ENCODE assay signal across 17 mouse cellular contexts in genomic region chr8:105011136-105011535, GRCm38 (mm10). TPM values are rescaled to one million over a fixed set of nuclear protein-coding genes. Genes with fewer than 3 reads are reported as not detected.
DNase-seq lines count a peak whose midpoint lies in the region; ATAC-seq and TF ChIP-seq lines count a peak whose summit lies in the region.
"Had no signal": no experiment of that assay in that cellular context is flagged by ENCODE, and none has a peak within 500 bp of the region (broad histone marks: within the 10 kb centered on the region; RNA-seq: fewer than 3 reads in every experiment).

No protein-coding gene starts in this region.

- TF ChIP-seq CTCF in kidney, adult 2 months (conservative IDR thresholded peaks at IDR 0.05; ENCODE audit: insufficient read depth, insufficient read length, low read depth, low read length) = peak; percentile 40
- peak; percentile 44 to 66 (median 52); a peak in 5 of 6 replicates for TF ChIP-seq CTCF in MEL (IDR thresholded peaks at IDR 0.05 in 2 of 3, conservative IDR thresholded peaks at IDR 0.05 in 1 of 3; ENCODE audit: control insufficient read depth in 1 of 3, insufficient read depth in 1 of 3, low read depth in 2 of 3, low read length in 3 of 3, poor library complexity in 1 of 3, severe bottlenecking in 1 of 3)

- H3K4me3 ChIP-seq in kidney, adult 2 months (ENCODE audit: insufficient read depth, low read depth, low read length) = no peak overlapping the region
- no peak overlapping the region for H3K4me3 ChIP-seq in kidney, embryonic 16.5 days (ENCODE audit: low read length)
- no peak overlapping the region for H3K4me3 ChIP-seq in MEL (ENCODE audit: control insufficient read depth in 1 of 2, insufficient read depth in 1 of 2, low read depth in 2 of 2, low read length in 2 of 2)
- H3K4me3 ChIP-seq: embryonic facial prominence, embryonic 10.5 days; forebrain, embryonic 13.5 days; limb, embryonic 12.5 days had no signal

- no peak overlapping the region for H3K9ac ChIP-seq in kidney, embryonic 16.5 days (replicated peaks; ENCODE audit: low read length)
- H3K9ac ChIP-seq in MEL (ENCODE audit: control insufficient read depth, low read depth, low read length, poor library complexity, severe bottlenecking) = no peak overlapping the region
- H3K9ac ChIP-seq: forebrain, embryonic 13.5 days; limb, embryonic 12.5 days had no signal

- H3K9me3 ChIP-seq in kidney, embryonic 16.5 days (ENCODE audit: low read length) = peaks cover 7% of the 10 kb centered on the region; the same call in 1 of the 2 replicates
- H3K9me3 ChIP-seq in MEL (replicated peaks; ENCODE audit: insufficient read depth, low read length) = no peaks in the 10 kb centered on the region
- H3K9me3 ChIP-seq: forebrain, embryonic 13.5 days had no signal

- no peak for ATAC-seq in kidney, embryonic 16.5 days (ENCODE audit: low FRiP score, low TSS enrichment)
- ATAC-seq: forebrain, embryonic 13.5 days had no signal

- WGBS in kidney, adult 2 months = 82% methylated on average over 12 of the region's 12 CpGs
- 75% methylated on average over 12 of the region's 12 CpGs for WGBS in kidney, embryonic 16.5 days

- DNase-seq in kidney, adult 2 months = peak; percentile 59
- DNase-seq in CD4-positive helper T cell, adult 2 months (ENCODE audit: low read depth, low spot score) = peak; percentile 12
- peak; percentile 66 for DNase-seq in MEL (ENCODE audit: low read depth, low spot score)
- DNase-seq in induced T-regulatory cell, adult 2 months (ENCODE audit: low read depth) = peak; percentile 51
- no peak for DNase-seq in natural killer cell, adult 2 months (ENCODE audit: low spot score in 2 of 2)
- DNase-seq in cerebellum, adult 18-20 months = no peak
- DNase-seq: cerebellum, adult 9-11 months; gastrocnemius, postnatal 36 days had no signal

- peak; percentile 60 for TF ChIP-seq RAD21 in MEL (IDR thresholded peaks at IDR 0.05; ENCODE audit: low read depth, low read length)

- peak overlapping the region; percentile 99 for H3K27ac ChIP-seq in kidney, adult 2 months (ENCODE audit: insufficient read depth, low read depth, low read length)
- no peak overlapping the region for H3K27ac ChIP-seq in kidney, embryonic 16.5 days (ENCODE audit: low read length)
- H3K27ac ChIP-seq in MEL (ENCODE audit: control insufficient read depth, low read depth, low read length) = no peak overlapping the region
- H3K27ac ChIP-seq: embryonic facial prominence, embryonic 10.5 days; forebrain, embryonic 13.5 days; limb, embryonic 12.5 days had no signal

- no peaks in the 10 kb centered on the region for H3K36me3 ChIP-seq in kidney, adult 2 months (ENCODE audit: control insufficient read depth, insufficient read depth, low read length)
- H3K36me3 ChIP-seq in kidney, embryonic 16.5 days (ENCODE audit: insufficient read depth, low read length) = no peaks in the 10 kb centered on the region
- H3K36me3 ChIP-seq in MEL (ENCODE audit: control insufficient read depth in 1 of 2, insufficient read depth in 2 of 2, low read length in 2 of 2) = no peaks in the 10 kb centered on the region
- H3K36me3 ChIP-seq: embryonic facial prominence, embryonic 10.5 days; limb, embryonic 12.5 days had no signal

- TF ChIP-seq POLR2A in kidney, adult 2 months (IDR thresholded peaks at IDR 0.05; ENCODE audit: low read depth, low read length) = no peak
- no peak for TF ChIP-seq POLR2A in MEL (IDR thresholded peaks at IDR 0.05; ENCODE audit: control insufficient read depth in 1 of 2, insufficient read depth in 1 of 2, low read depth in 1 of 2, low read length in 2 of 2, poor library complexity in 1 of 2)

- no peaks in the 10 kb centered on the region for H3K79me2 ChIP-seq in MEL (ENCODE audit: control insufficient read depth, insufficient read depth, low read length, poor library complexity)

- TF ChIP-seq EP300 in MEL (IDR thresholded peaks at IDR 0.05; ENCODE audit: low read depth in 1 of 2, low read length in 2 of 2) = no peak

- H3K4me1 ChIP-seq in kidney, adult 2 months (ENCODE audit: control insufficient read depth, insufficient read depth, low read length) = peaks cover 11% of the 10 kb centered on the region
- H3K4me1 ChIP-seq in kidney, embryonic 16.5 days (ENCODE audit: insufficient read depth, low read length) = no peaks in the 10 kb centered on the region
- H3K4me1 ChIP-seq in MEL (ENCODE audit: control insufficient read depth in 1 of 2, insufficient read depth in 2 of 2, low read length in 2 of 2) = no peaks in the 10 kb centered on the region
- H3K4me1 ChIP-seq: embryonic facial prominence, embryonic 10.5 days; forebrain, embryonic 13.5 days; limb, embryonic 12.5 days had no signal

- H3K4me2 ChIP-seq in kidney, embryonic 16.5 days (replicated peaks; ENCODE audit: low read depth, low read length) = no peak overlapping the region
- H3K4me2 ChIP-seq: forebrain, embryonic 13.5 days; limb, embryonic 12.5 days had no signal

- no peaks in the 10 kb centered on the region for H3K27me3 ChIP-seq in kidney, adult 2 months (replicated peaks; ENCODE audit: control insufficient read depth, insufficient read depth, low read length)
- no peaks in the 10 kb centered on the region for H3K27me3 ChIP-seq in kidney, embryonic 16.5 days (ENCODE audit: insufficient read depth, low read length)
- H3K27me3 ChIP-seq in MEL (ENCODE audit: control insufficient read depth in 1 of 2, insufficient read depth in 2 of 2, low read length in 2 of 2) = no peaks in the 10 kb centered on the region
- H3K27me3 ChIP-seq: forebrain, embryonic 13.5 days; limb, embryonic 12.5 days had no signal

TF ChIP-seq in MEL, 35 proteins besides CTCF, POLR2A, EP300 and RAD21:
- TF ChIP-seq MEF2A (IDR thresholded peaks at IDR 0.05; ENCODE audit: extremely low read depth, insufficient replicate concordance, low read depth, low read length, poor library complexity, severe bottlenecking) (no peak), GATA1 (IDR thresholded peaks at IDR 0.05; ENCODE audit: low read depth, low read length) (no peak), GABPA (IDR thresholded peaks at IDR 0.05; ENCODE audit: low read depth, low read length) (no peak), SMC3 (IDR thresholded peaks at IDR 0.05; ENCODE audit: low read depth, low read length) (peak; percentile 78), ELF1 (IDR thresholded peaks at IDR 0.05; ENCODE audit: low read depth, low read length) (no peak), KAT2A (conservative IDR thresholded peaks at IDR 0.05; ENCODE audit: low read depth, low read length) (no peak), ZC3H11A (IDR thresholded peaks at IDR 0.05; ENCODE audit: low read depth, low read length) (peak; percentile 38; the same call in 1 of the 2 replicates)
TF ChIP-seq in MEL: peak in this region for 2.

RNA-seq across cellular contexts. Expression of gene Ces2h, which starts 10.5 kb away (rescaled TPM):
- polyA plus RNA-seq in kidney, adult 2 months (2012; rRNA removed) = 0.48 and 0.53 TPM in 2 replicates
- polyA plus RNA-seq in kidney, embryonic 16.5 days (2015; fragmentation: Nextera tagmentation; extraction: Ambion mirVana) = not detected in 2 replicates
- total RNA-seq in MEL (2012; rRNA removed) = not detected in 2 replicates
- polyA plus RNA-seq in MEL (2012; ENCODE audit: insufficient read depth in 1 of 2, insufficient read length in 2 of 2, low read depth in 1 of 2, low replicate concordance in 2 of 2, missing spikeins in 1 of 2) = not detected
- total RNA-seq: gastrocnemius, postnatal 36 days; heart, postnatal 14 days; layer of hippocampus, postnatal 14 days; midbrain, postnatal 0 days; neutrophil, adult 5-6 weeks had no signal
- polyA plus RNA-seq: embryonic facial prominence, embryonic 10.5 days; forebrain, embryonic 13.5 days; limb, embryonic 12.5 days; midbrain, postnatal 0 days; stomach, embryonic 16.5 days had no signal

RNA-seq across cellular contexts. Expression of gene Ces3a, which starts 37.3 kb away (rescaled TPM):
- polyA plus RNA-seq in kidney, adult 2 months (2012; rRNA removed) = 0.09 and 0.14 TPM in 2 replicates
- polyA plus RNA-seq in kidney, embryonic 16.5 days (2015; fragmentation: Nextera tagmentation; extraction: Ambion mirVana) = 0.09 TPM in 1 of 2 replicates, not detected in the other
- not detected in 2 replicates for total RNA-seq in MEL (2012; rRNA removed)
- polyA plus RNA-seq in MEL (2012; ENCODE audit: insufficient read depth in 1 of 2, insufficient read length in 2 of 2, low read depth in 1 of 2, low replicate concordance in 2 of 2, missing spikeins in 1 of 2) = not detected
- total RNA-seq: heart, postnatal 14 days; layer of hippocampus, postnatal 14 days; midbrain, postnatal 0 days; neutrophil, adult 5-6 weeks had no signal
- polyA plus RNA-seq: embryonic facial prominence, embryonic 10.5 days; forebrain, embryonic 13.5 days; limb, embryonic 12.5 days; midbrain, postnatal 0 days; stomach, embryonic 16.5 days had no signal

RNA-seq across cellular contexts. Expression of gene Ces2g, which starts 49.6 kb away (rescaled TPM):
- polyA plus RNA-seq in kidney, adult 2 months (2012; rRNA removed) = 9.3 and 11.9 TPM in 2 replicates
- polyA plus RNA-seq in kidney, embryonic 16.5 days (2015; fragmentation: Nextera tagmentation; extraction: Ambion mirVana) = 0.42 and 0.61 TPM in 2 replicates
- 95.3 and 105 TPM in 2 replicates for total RNA-seq in MEL (2012; rRNA removed)
- polyA plus RNA-seq in MEL (2012; ENCODE audit: insufficient read depth in 1 of 2, insufficient read length in 2 of 2, low read depth in 1 of 2, low replicate concordance in 2 of 2, missing spikeins in 1 of 2) = 100 to 1,000 TPM in 1 of 2 experiments, not detected in 1; 195 TPM
- total RNA-seq: neutrophil, adult 5-6 weeks had no signal
- polyA plus RNA-seq: embryonic facial prominence, embryonic 10.5 days; forebrain, embryonic 13.5 days; limb, embryonic 12.5 days had no signal

Comparison
In these comparisons a context has a peak if more than half of its experiments do, and no peak if none do; other contexts are left out.
1. DNase-seq: peak in kidney, adult 2 months (single experiment), CD4-positive helper T cell, adult 2 months (single experiment), MEL (single experiment) and induced T-regulatory cell, adult 2 months (single experiment); none in natural killer cell, adult 2 months (0 of 2) and cerebellum, adult 18-20 months (0 of 2).